Mouse (Mus musculus) urinary bladder, adult 18-20 months (tissue): ENCODE results near the gene Ascc2.
A peak's percentile ranks its signal among the peaks of the same experiment; 100 is the strongest.

Experiments
- DNase-seq, 2 experiments: peaks; one replicate each; pipeline ENCODE4 v3.0.0; 2022; ENCODE audit warnings: low spot score in 2 of 2, mixed read lengths in 2 of 2

The Ascc2 gene

DNA sequence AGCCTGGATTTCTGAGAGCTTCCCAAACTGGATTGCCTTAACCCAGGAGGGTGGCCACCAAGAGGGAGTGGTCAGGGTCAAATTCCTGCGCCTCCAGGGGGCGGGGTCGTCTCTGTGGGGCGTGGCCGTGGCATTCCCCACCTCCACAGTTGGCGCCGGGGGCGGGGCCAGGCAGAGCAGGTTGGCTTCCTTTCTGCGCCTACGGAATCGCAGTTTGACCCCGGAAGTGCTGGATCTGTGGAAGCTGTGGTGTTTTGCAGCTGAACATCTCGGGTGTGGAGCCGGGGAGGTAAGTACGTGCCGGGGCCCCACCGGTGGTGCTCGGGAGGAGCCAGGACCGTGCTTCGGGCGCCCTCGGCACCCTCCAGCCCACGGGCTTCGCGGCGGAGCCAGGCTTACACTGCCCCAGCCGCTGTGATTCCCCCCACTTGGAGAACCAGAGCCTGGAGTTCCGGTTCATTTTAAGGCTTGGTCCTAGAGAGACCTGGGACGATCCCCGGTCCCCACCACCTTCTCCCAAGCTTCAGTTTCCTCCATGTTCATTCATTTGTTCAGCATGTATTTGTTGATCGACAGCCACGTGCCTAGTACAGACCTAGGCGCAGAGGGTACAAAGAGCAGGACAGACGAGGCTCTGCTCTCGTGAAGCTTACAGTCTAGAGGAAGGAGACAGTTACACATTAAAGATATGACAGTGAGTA, at the start of gene Ascc2:
TSS of gene Ascc2 (plus strand) at position 214 of the 701 bp plus-strand sequence.
- peak; percentile 96 to 98 for DNase-seq

DNA sequence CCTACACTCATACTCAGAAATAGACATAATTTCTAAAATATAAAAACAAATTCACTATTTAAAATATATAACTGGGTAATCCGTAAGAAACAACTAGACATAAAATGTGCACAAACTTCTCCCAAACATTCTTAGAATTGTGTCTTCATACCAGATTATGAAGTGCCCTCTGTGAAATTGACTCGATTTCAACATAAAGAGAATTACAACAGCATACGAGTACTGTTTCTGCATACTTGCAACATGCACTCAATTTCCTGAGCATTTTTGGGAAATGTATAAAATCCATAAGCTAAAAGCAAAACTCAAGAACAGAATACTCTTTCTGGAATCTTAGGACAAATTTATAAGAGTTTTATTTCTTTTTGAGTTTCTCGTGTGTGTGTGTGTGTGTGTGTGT, 45.7 kb upstream of the Ascc2 start:
- no peak for DNase-seq

DNA sequence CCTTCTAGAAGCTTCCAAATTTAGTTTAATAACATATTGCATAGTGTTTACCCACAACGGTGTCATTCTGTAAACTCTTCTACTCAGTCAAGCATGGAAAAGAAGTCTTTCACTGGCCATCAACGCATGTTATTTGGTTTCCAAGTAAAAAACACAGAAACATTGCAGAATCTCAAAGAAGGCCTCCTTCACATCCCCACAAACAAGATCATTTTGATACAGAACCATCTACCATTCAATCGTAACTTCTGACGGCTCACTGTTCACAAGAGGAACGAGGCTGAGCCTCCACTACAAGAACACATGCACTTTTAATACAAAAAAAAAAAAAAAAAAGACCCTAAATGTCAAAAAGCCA, 44.1 kb upstream of the Ascc2 start:
- no peak for DNase-seq

DNA sequence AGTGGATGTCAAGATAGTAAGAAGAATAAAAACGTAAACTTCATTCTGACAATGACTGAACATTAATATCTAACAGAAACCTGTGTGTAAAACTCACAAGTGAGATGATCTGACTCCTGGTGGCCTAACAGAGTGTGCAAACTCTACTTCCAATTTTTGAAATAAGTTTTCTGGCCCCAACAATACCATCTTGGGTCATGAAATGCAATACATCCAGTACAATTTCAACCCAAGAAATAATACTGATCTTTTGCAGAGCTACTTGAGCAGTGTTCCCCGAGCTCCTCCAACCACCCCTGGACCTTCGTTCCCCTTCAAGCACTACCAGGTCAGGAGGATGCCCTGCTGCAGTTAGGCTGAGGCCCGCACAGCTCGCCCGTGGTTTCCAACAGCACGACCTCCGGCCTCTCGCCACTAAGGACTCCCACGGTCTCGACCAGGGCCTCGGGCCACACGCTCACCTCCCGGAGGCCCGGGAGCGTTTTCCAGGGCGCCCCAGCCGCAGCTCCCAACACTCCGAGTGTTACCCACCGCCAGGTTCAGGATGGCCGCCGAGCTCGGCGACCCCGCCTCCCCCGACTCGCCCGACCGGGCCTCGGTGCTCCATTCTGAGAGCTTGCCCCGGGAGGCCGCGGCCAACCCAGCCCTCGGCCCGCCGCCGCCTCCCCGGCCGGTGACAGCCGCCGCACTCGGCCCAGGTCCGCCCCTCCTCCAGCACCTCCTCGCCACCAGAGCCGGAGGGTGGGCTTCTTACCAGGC, 43.5 kb upstream of the Ascc2 start:
- peak in 1 of 2 experiments; percentile 68 for DNase-seq

DNA sequence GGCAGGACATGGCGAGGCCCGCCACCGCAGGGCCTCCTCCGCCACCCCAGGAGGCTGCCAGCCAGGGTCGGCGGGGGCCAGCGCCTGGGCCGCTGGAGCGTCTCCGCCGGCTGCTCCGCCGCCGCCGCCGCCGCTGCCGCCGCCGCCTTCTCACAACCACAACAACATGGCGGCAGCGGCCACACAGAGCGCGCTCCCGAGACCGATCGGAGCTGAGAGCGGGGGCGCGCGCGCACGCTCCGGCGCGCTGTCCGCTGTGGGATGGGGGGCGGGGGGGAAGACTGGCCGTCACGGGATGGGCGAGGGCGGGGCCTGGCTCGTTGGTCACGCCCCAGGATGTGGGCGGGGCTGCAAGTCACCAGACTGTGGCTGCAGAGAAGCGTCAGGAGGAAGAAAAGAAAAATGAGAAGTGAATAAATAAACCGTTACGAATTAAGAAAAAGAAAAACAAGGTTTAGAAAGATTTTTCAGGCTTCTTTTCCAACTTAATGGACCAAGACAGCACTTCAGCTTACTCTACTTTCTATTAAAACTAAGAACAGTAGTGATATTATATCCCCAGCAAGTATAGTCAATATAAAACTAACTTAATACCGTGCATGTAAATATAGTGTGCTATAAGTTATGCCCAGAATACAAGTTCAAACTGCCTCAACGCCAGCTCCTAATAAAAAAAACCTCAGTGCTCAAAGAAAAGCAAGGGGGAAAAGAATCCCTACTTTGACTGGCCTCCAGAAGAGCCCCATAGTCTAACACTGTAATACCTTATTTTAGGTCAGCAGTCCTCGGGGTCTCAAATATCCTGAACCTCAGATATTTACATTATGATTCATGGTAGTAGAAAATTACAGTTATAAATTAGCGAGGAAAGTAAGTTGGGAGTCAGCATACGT, 42.7 kb upstream of the Ascc2 start, which contains the start of gene Mtmr3:
TSS of gene Mtmr3 (minus strand) at position 256 of the 893 bp plus-strand sequence.
- DNase-seq: peak; percentile 90 to 96

DNA sequence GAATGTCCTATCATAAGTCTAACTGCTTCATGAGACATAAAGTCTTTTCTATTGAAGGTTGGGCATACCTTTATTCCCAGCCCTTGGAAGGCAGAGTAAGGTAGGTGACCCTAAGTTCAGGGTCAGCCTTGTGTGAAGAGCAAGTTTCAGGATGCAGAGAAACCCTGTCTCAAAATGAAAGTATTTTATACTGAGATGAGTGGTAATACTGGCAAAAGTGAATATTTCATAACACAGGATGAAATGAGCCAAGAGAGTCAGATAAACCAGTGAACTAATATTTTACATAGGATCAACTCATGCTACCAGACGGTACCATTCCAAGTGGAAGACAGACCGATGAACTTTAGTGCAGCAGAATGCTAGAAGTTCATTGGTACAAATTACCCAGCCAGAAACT, 39.1 kb upstream of the Ascc2 start:
- DNase-seq: no peak

DNA sequence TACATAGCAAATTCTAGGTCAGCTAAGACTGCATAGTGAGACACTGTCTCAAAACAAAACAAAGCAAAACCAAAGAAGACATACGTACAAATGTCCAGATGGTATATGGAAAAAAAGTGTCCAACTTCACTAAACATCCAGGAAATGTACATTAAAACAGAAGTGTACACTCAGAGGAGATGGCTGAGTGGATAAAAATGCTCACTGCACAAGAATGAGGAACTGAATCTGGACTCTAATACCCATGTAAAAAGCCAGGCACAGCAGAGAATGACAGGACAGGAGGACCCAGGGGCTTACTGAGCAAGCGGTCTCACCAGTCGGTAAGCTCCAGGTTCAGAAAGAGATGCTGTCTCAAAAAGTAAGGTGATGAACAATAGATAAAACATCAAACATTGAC, 37.6 kb upstream of the Ascc2 start:
- DNase-seq: no peak

DNA sequence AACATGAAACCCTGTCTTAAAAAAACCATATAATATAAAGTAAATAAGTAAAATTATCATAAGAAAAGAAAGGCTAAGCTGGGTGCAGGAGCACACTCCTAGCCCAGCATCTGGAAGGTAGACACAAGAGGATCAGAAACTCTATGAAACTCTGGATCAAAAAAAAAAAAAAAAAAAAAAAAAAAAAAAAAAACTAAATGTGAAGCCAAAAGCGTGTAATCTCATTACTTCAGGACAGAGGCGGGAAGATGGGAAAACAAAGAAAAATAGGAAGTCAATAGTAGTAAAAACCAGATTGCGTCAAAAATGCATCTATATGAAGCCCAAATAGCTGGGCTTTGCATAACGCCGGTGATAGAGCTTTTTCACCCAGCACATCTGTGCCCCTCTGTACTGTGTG, 35.7 kb upstream of the Ascc2 start:
- no peak for DNase-seq

DNA sequence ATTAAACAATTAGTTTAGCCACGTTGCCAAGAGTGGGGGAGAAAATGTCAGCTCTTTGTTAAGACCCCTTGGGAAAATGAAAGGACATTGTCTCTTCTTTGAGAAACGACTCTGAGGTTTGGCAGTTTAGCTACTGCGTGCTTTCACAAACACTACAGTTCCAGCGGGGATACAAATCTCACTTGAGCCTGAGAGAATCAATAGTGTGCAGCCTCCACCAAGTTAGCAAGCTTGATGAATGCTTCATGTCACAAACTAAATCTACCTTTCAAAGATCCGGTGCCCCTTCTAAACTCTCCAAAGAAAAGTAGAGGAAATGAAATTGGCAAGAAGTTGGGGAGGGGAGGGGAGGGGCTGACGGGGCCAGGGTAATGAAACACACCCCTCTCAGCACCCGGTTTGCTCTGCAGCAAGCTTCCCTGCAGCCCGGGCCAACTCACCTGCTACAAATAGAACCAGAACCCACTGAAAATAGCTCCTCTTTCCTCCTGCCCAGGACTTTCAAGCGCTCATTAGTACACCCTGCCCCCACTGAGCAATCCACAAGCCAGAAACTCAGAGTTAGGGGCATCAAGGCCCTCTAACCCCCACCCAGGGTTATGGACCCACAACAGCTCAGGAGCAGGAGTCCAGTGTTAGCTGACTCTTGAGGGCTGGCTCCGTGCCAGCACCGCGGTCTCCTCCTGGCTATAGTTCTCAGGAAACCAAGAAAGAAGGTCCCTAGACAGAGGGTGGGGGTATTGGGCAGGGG, 34.7 kb upstream of the Ascc2 start:
- no peak for DNase-seq

DNA sequence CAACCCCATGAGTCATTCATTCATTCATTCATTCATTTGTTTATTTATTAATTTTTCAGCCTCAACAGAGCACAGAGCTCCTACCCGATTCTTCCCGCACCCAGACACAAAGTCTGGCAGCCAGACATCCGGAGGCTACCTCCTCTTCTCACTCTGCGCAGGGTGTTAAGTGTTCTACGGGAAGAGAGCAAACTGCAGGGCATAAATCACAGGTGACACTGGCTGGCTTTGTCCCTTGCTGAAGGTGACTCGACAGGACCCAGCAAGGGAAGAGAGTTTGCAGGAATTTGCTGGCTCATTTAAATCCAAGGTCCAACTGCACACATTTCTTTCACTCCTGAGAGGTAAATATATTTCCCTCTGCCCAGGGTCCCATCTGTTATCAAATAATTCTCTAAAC, 33.1 kb upstream of the Ascc2 start:
- DNase-seq: no peak

DNA sequence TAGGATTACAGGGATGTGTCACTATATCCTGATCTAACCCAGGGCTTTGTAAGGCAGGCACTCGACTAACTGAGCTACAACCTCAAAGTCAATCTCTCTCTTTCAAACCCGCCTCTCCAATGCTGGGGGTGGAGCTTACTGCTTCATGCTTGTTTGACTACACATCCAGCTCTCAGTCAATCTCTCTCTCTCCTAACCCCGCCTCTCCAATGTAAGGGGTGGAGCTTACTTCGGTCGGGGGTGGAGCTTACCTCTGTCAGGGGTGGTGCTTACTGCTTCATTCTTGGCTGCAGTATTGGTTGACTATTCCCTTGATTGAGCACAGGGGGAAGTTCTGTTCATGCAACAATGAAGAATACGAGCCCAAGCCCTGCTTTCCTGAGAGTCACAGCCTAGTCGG, 32.1 kb upstream of the Ascc2 start:
- DNase-seq: no peak

DNA sequence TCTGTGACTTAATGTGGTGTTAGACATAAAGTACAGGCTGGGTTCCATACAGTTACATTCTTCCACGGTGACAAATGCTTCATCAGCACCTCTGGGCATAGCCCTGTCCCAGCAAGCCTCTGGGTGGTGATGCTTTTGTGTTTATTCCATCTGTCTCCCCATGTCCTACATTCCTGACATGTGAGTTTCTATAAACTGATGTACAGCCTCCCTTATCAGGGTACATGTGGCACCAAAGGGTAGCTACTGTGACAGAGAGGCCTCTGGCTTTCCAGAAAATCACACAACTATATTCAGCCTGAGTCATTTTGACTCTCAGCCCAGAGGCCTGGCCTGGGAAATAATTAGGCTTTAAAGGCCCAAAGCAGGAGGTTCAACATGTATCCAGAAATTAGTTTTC, 31.0 kb upstream of the Ascc2 start:
- DNase-seq: no peak

DNA sequence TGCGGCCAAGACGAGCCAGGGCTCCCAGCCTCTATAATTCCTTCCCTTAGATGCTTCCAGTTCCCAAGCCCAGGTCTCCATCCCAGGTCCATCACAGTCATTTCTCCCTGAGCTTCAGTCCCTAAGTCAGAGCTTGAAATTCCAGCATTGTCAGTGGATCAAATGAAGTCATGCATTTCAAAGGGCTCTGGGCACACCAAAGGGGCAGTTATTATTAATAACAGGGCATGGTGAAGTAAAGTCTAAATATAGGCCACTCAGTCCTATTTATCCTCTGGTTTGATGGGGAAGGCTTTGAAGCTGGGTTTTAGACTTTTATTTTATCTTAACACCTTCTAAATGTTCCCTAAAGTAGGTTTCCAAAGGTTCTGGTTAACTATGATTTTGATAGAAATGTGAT, 25.6 kb upstream of the Ascc2 start:
- DNase-seq: no peak

DNA sequence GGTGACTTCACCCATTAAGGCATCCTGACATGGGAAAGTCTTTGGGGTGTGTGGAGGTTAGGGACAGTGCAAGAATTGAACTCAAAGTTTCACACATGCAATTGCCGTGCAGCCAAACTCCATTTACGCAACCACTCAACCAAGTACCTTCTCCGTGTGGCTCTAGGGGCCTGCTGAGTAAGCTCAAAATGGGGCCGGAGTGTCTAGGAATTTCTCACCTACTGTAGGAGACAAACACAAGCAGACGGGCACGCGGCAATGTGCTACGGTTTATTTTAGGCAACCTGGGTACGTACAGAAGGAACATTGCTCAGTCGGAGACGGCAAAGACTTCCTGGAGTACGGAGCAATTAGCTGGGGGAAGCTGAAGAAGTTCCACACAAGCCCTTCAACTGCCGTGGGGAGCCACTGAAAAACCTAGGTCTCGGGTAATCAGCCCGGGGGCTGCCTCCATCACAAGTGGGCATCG, 17.5 kb upstream of the Ascc2 start, which contains the start of gene Gm11032:
TSS of gene Gm11032 (plus strand) at position 51 of the 469 bp plus-strand sequence.
- DNase-seq: no peak

DNA sequence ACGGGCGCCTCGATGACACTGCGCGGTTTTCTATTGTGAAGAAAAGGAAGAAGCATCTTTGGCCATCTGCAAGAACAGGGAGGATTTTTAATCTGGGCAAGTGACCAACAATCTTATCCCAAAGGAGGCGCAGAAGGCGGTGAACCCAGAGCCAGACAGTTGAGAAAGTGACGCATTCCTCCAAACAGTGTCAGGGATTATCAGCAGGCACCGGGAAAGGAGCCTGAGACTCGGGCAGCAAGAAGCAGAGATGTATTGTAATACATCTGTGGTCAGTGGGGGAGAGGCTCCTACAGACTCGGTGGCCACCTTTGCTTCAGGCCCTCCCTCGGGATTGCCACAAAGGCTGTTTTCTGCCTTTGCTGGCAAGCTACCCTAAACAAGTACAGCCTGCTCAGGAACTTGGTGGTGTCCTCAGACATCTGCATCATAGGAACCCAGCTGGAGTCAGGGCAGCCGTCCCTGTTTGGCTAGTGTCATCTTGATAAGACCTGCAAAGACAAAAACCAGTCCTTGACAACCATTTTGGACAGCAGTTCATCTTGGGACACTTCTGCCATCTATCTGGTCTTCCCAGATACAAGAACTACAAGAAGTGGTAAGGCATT, 16.9 kb upstream of the Ascc2 start:
- peak in 1 of 2 experiments; percentile 30 for DNase-seq

DNA sequence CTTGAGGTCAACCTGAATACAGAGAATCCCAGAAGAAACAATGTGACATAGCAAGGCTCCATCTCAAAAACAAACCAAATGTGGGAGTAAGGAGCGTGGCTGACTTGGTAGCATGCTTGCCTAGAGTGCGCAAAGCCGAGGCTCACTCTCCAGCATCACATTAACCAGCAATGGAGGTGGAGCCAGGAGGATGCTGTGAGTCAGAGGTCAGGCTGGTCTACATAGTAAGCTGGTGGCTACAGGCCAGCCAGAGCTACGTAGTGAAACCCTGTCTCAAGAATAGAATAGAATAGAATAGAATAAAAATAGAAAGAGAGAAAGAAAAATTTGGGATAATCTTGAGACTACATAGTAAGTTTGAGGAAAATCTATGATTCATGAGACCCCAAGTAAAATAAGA, 15.7 kb upstream of the Ascc2 start:
- DNase-seq: peak in 1 of 2 experiments; percentile 22

DNA sequence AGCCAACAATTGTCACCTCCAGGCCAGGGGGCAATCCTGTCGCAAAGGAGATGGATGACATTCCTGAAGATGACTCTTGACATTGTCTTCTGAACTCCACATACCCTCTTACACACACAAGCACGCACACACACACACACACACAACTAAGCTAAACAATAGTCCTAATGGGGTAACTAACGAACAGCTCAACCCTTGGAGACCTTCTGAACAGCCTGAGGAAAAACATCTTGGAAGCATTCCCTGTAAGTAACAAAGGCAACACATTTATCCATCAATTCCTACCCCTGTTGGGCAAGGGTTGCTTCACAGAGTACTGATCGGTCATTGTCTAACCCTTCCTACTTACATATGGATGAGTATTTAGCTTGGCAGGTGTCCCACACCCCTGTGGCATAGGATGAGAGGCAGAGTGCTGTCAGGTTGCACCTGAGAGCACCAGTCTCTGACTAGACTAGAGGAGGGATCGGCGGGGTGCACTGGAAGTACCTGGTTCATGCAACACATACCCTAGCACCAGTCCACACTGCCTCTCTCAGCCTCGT, 15.0 kb upstream of the Ascc2 start:
- no peak for DNase-seq

DNA sequence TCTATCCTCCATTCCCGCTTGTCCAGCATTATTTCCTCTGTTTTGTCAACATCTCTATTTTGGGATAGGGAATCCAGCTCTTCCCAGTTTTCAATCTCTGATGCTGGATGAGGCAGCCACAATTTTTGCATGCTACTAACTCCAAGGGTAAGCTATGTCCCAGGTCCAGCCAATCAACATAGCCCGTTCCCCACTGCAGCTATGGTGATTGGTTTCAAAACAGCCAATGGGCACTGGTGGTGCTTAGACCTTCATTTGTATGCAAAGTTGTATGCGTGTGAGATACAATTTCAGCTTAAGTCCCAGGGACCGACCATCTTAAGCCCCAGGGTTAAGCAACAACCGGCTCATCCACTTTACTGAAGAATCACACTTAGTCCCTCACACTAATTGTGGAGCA, 14.6 kb upstream of the Ascc2 start:
- no peak for DNase-seq

DNA sequence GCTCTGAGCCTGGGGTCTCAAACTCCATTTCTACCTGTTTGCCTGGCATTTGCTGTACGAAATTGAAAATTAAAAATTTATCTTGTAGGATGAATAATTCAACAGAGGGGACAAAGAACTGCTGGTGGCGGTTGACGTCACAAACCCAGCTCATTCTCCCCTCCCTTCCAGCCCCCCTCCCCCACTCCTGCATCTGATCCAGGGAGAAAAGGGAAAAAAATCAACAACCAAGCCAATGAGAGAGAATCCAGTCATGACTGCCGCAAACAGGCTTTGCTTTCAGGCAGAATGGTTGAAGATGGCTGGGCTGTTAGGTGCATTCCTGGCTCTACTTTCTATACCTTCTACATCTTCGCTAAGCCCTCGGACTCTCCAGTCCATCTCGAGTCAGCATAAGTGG, 11.6 kb upstream of the Ascc2 start:
- no peak for DNase-seq

DNA sequence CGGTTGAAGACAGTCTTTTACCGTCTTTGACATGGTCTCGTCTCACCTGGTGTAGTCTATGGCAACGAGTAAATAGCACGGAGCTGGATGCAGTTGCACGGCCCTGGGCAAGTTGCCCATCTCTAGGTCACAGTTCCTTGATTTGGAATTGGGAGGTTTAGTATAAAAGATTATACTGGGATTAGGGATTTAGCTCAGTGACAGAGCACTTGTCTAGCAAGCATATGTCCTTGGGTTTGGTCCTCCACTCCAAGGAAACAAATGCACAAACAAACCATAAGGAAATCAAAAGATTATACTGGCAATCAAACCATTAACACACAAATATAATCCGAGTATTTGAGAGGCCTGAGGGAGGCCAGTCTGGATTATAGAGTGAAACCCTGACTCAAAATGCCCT, 9.9 kb upstream of the Ascc2 start:
- DNase-seq: no peak

DNA sequence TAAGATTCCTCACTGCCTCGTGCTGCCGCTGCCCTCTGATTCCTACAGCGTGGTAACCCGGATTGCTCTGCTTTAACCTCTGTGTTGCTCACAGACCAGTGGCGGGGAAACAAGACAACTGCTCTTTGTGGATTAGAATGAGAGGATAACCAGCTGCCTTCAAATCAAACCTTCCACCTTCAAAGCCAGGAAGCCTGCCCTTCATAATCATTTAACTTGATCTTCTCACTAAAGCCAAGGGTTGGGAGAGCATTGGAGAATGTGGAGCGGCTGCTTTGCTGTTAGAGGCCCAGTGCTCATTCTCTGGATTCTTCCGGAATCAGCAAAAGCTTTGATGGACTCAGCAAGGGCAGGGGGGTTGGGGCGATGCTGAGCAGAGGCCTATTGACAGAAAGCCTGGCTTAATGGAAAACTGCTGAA, 7.7 kb upstream of the Ascc2 start:
- no peak for DNase-seq
